Mouse (Mus musculus): ENCODE data around the gene Gpr143. TPM values are rescaled to one million over a fixed set of nuclear protein-coding genes. Genes with fewer than 3 reads are reported as not detected.

The Gpr143 gene
- 0.24 and 0.25 TPM in 2 replicates for polyA plus RNA-seq (2015; fragmentation: Nextera tagmentation; extraction: Ambion mirVana)

GRCm38 (mm10) chrX:152781720-152782403, at the start of gene Gpr143:
Gene Gpr143, plus strand, starts transcription at chrX:152781921.
- 32% methylated on average over 26 of the region's 26 CpGs for WGBS
- H3K9me3 ChIP-seq: no peaks in the 10 kb centered on the region
- H3K4me1 ChIP-seq: no peaks in the 10 kb centered on the region; the same call in 1 of the 2 replicates
- peak within 1 kb of the TSS; percentile 14; the same call in 1 of the 2 replicates for H3K9ac ChIP-seq
- peak within 1 kb of the TSS; percentile 53 for H3K4me2 ChIP-seq
- H3K27me3 ChIP-seq (replicated peaks): peaks cover 6% of the 10 kb centered on the region; the same call in 1 of the 2 replicates
- peak; percentile 54 for ATAC-seq (replicated peaks)
- no peak within 1 kb of the TSS for H3K27ac ChIP-seq
- peak within 1 kb of the TSS; percentile 24 for H3K4me3 ChIP-seq
- H3K36me3 ChIP-seq (replicated peaks): no peaks in the 10 kb centered on the region

- H3K27ac ChIP-seq: no peak overlapping the region
- no peaks in the 10 kb centered on the region for H3K9me3 ChIP-seq
- no peaks in the 10 kb centered on the region for H3K4me1 ChIP-seq
- no peak overlapping the region for H3K4me3 ChIP-seq
- H3K9ac ChIP-seq: no peak overlapping the region
- H3K27me3 ChIP-seq (replicated peaks): peaks cover 2% of the 10 kb centered on the region; the same call in 1 of the 2 replicates
- H3K4me2 ChIP-seq: no peak overlapping the region
- no peaks in the 10 kb centered on the region for H3K36me3 ChIP-seq (replicated peaks)
- ATAC-seq (replicated peaks): no peak
Measured at GRCm38 (mm10) chrX:152735283-152735682, 46.4 kb upstream of the Gpr143 start.

- H3K27ac ChIP-seq: no peak overlapping the region
- 75% methylated on average over 2 of the region's 2 CpGs for WGBS
- peaks cover 9% of the 10 kb centered on the region for H3K27me3 ChIP-seq (replicated peaks)
- H3K36me3 ChIP-seq (replicated peaks): no peaks in the 10 kb centered on the region
- no peaks in the 10 kb centered on the region for H3K9me3 ChIP-seq
- no peak overlapping the region for H3K4me2 ChIP-seq
- ATAC-seq (replicated peaks): no peak
- no peak overlapping the region for H3K9ac ChIP-seq
- H3K4me1 ChIP-seq: no peaks in the 10 kb centered on the region
- H3K4me3 ChIP-seq: no peak overlapping the region
Measured at GRCm38 (mm10) chrX:152738191-152738590, 43.5 kb upstream of the Gpr143 start.

GRCm38 (mm10) chrX:152738759-152739368, 42.9 kb upstream of the Gpr143 start:
- no peaks in the 10 kb centered on the region for H3K36me3 ChIP-seq (replicated peaks)
- ATAC-seq (replicated peaks): no peak
- no peak overlapping the region for H3K9ac ChIP-seq
- H3K27me3 ChIP-seq (replicated peaks): peaks cover 13% of the 10 kb centered on the region
- no peaks in the 10 kb centered on the region for H3K4me1 ChIP-seq
- 75% methylated on average over 4 of the region's 4 CpGs for WGBS
- no peaks in the 10 kb centered on the region for H3K9me3 ChIP-seq
- H3K4me2 ChIP-seq: no peak overlapping the region
- H3K4me3 ChIP-seq: no peak overlapping the region
- H3K27ac ChIP-seq: no peak overlapping the region

- Histone ChIP-seq H3K4me1 (no peaks in the 10 kb centered on the region), H3K27ac (no peak overlapping the region), H3K9me3 (no peaks in the 10 kb centered on the region), H3K9ac (no peak overlapping the region), H3K36me3 (replicated peaks) (no peaks in the 10 kb centered on the region), H3K4me3 (no peak overlapping the region), H3K27me3 (replicated peaks) (peaks cover 15% of the 10 kb centered on the region), H3K4me2 (no peak overlapping the region)
- ATAC-seq (replicated peaks): no peak
Measured at GRCm38 (mm10) chrX:152743642-152744041, 38.1 kb upstream of the Gpr143 start.

- Histone ChIP-seq H3K4me3 (no peak overlapping the region), H3K9me3 (no peaks in the 10 kb centered on the region), H3K4me2 (no peak overlapping the region), H3K27me3 (replicated peaks) (peaks cover 12% of the 10 kb centered on the region), H3K4me1 (no peaks in the 10 kb centered on the region), H3K36me3 (replicated peaks) (no peaks in the 10 kb centered on the region), H3K9ac (no peak overlapping the region), H3K27ac (no peak overlapping the region)
- 64% methylated on average over 2 of the region's 2 CpGs for whole genome bisulfite sequencing
- no peak for ATAC-seq (replicated peaks)
Measured at GRCm38 (mm10) chrX:152745925-152746324, 35.8 kb upstream of the Gpr143 start.

GRCm38 (mm10) chrX:152755819-152756218, 25.9 kb upstream of the Gpr143 start:
- Histone ChIP-seq H3K4me1 (no peaks in the 10 kb centered on the region), H3K27me3 (replicated peaks) (0 out of 2 replicates have a peak, but pooled peaks cover 2% of the 10 kb centered on the region), H3K4me2 (no peak overlapping the region), H3K9ac (no peak overlapping the region), H3K36me3 (replicated peaks) (no peaks in the 10 kb centered on the region), H3K4me3 (no peak overlapping the region), H3K27ac (no peak overlapping the region), H3K9me3 (no peaks in the 10 kb centered on the region)
- ATAC-seq (replicated peaks): no peak
- 79% methylated on average over 1 of the region's 1 CpGs for WGBS

GRCm38 (mm10) chrX:152756293-152756692, 25.4 kb upstream of the Gpr143 start:
- Histone ChIP-seq H3K4me1 (no peaks in the 10 kb centered on the region), H3K27ac (no peak overlapping the region), H3K27me3 (replicated peaks) (0 out of 2 replicates have a peak, but pooled peaks cover 2% of the 10 kb centered on the region), H3K4me3 (no peak overlapping the region), H3K9me3 (no peaks in the 10 kb centered on the region), H3K9ac (no peak overlapping the region), H3K36me3 (replicated peaks) (no peaks in the 10 kb centered on the region), H3K4me2 (no peak overlapping the region)
- no peak for ATAC-seq (replicated peaks)
- 89% methylated on average over 5 of the region's 5 CpGs for WGBS

GRCm38 (mm10) chrX:152762437-152762836, 19.3 kb upstream of the Gpr143 start:
- 51% methylated on average over 2 of the region's 2 CpGs for WGBS
- no peaks in the 10 kb centered on the region for H3K4me1 ChIP-seq

GRCm38 (mm10) chrX:152762855-152763254, 18.9 kb upstream of the Gpr143 start:
- Histone ChIP-seq H3K9me3 (no peaks in the 10 kb centered on the region), H3K27me3 (replicated peaks) (0 out of 2 replicates have a peak, but pooled peaks cover 2% of the 10 kb centered on the region), H3K4me3 (no peak overlapping the region), H3K36me3 (replicated peaks) (no peaks in the 10 kb centered on the region), H3K4me1 (no peaks in the 10 kb centered on the region), H3K27ac (no peak overlapping the region), H3K4me2 (no peak overlapping the region), H3K9ac (no peak overlapping the region)
- no peak for ATAC-seq (replicated peaks)
- 57% methylated on average over 2 of the region's 2 CpGs for WGBS

More at GRCm38 (mm10) chrX:152762437-152762836, 19.3 kb upstream of the Gpr143 start:
- H3K9ac ChIP-seq: no peak overlapping the region
- no peaks in the 10 kb centered on the region for H3K9me3 ChIP-seq
- 0 out of 2 replicates have a peak, but pooled peaks cover 2% of the 10 kb centered on the region for H3K27me3 ChIP-seq (replicated peaks)
- H3K4me3 ChIP-seq: no peak overlapping the region
- H3K36me3 ChIP-seq (replicated peaks): no peaks in the 10 kb centered on the region
- ATAC-seq (replicated peaks): no peak
- H3K4me2 ChIP-seq: no peak overlapping the region
- no peak overlapping the region for H3K27ac ChIP-seq

GRCm38 (mm10) chrX:152764171-152764570, 17.6 kb upstream of the Gpr143 start:
- Histone ChIP-seq H3K9me3 (no peaks in the 10 kb centered on the region), H3K4me3 (no peak overlapping the region), H3K27ac (no peak overlapping the region), H3K27me3 (replicated peaks) (peaks cover 10% of the 10 kb centered on the region), H3K36me3 (replicated peaks) (no peaks in the 10 kb centered on the region), H3K4me2 (no peak overlapping the region), H3K4me1 (no peaks in the 10 kb centered on the region), H3K9ac (no peak overlapping the region)
- no peak for ATAC-seq (replicated peaks)
- 50% methylated on average over 2 of the region's 2 CpGs for WGBS

GRCm38 (mm10) chrX:152768891-152769599, 12.7 kb upstream of the Gpr143 start, which contains the start of gene Shroom2:
Gene Shroom2, minus strand, starts transcription at chrX:152769465.
- H3K9ac ChIP-seq: peak within 1 kb of the TSS; percentile 25; the same call in 1 of the 2 replicates

More at GRCm38 (mm10) chrX:152768891-152769599, 12.7 kb upstream of the Gpr143 start, which contains the start of gene Shroom2:
- H3K4me2 ChIP-seq: peak within 1 kb of the TSS; percentile 81
- peak within 1 kb of the TSS; percentile 56 for H3K4me3 ChIP-seq
- H3K9me3 ChIP-seq: no peaks in the 10 kb centered on the region
- no peak within 1 kb of the TSS for H3K27ac ChIP-seq
- WGBS: 21% methylated on average over 55 of the region's 55 CpGs
- ATAC-seq (replicated peaks): peak; percentile 90
- H3K36me3 ChIP-seq (replicated peaks): no peaks in the 10 kb centered on the region
- H3K27me3 ChIP-seq (replicated peaks): peaks cover 29% of the 10 kb centered on the region
- no peaks in the 10 kb centered on the region for H3K4me1 ChIP-seq
